Mouse (Mus musculus) midbrain, embryonic 14.5 days (tissue): ENCODE measurements around the gene Tex33. TPM values are rescaled to one million over a fixed set of nuclear protein-coding genes. Genes with fewer than 3 reads are reported as not detected.

Experiments
- ATAC-seq: fragments of 200-750 bp; cut with Nextera tagmentation; 2 replicates; pipeline ENCODE4 v1.8.0; 2017; ENCODE audit warnings: moderate number of reproducible peaks, moderate library complexity; ENCODE audit not compliant: low FRiP score, low TSS enrichment
- DNase-seq: peaks from one replicate; pipeline ENCODE4 v3.0.0-alpha.2; 2015
- H3K27ac ChIP-seq: fragments of 300-500 bp; sonication (generic); replicated peaks from 2 replicates; pipeline ENCODE4 v1.5.1; 2014; ENCODE audit warnings: mild to moderate bottlenecking, low read depth, low read length, moderate library complexity
- H3K27me3 ChIP-seq: fragments of 300-500 bp; sonication (generic); 2 replicates; pipeline ENCODE4 v1.6.1; 2014; ENCODE audit warnings: low read length, control low read depth, mixed read lengths; ENCODE audit not compliant: control insufficient read depth, insufficient read depth
- H3K36me3 ChIP-seq: fragments of 300-500 bp; sonication (generic); 2 replicates; pipeline ENCODE4 v1.6.1; 2014; ENCODE audit warnings: low read length, control low read depth; ENCODE audit not compliant: control insufficient read depth, insufficient read depth
- H3K4me1 ChIP-seq: fragments of 300-500 bp; sonication (generic); 2 replicates; pipeline ENCODE4 v1.6.1; 2014; ENCODE audit warnings: mild to moderate bottlenecking, antibody characterized with exemption, low read length, control low read depth; ENCODE audit not compliant: control insufficient read depth, insufficient read depth
- H3K4me2 ChIP-seq: fragments of 300-500 bp; sonication (generic); 2 replicates; pipeline ENCODE4 v1.6.1; 2014; ENCODE audit warnings: mild to moderate bottlenecking, low read length, moderate library complexity
- H3K4me3 ChIP-seq: fragments of 300-500 bp; sonication (generic); replicated peaks from 2 replicates; pipeline ENCODE4 v1.5.1; 2014; ENCODE audit warnings: low read depth, low read length
- H3K9ac ChIP-seq: fragments of 300-500 bp; sonication (generic); replicated peaks from 2 replicates; pipeline ENCODE4 v1.6.1; 2014; ENCODE audit warnings: mild to moderate bottlenecking, low read length, moderate library complexity
- H3K9me3 ChIP-seq: fragments of 300-500 bp; sonication (generic); 2 replicates; pipeline ENCODE4 v1.6.1; 2016; ENCODE audit warnings: low read length, control low read depth, mixed read lengths; ENCODE audit not compliant: control insufficient read depth
- WGBS: fragments of 180-500 bp; shearing (Covaris S2); extraction: QIAGEN DNeasy Blood & Tissue Kit; methylation state at CpG from one replicate; pipeline ENCODE4 v1.1.7; 2014; 5-methylcytosine and 5-hydroxymethylcytosine counted together
- polyA plus RNA-seq: library from polyadenylated mRNA; unstranded; fragments of >200 nt; fragmentation: Nextera tagmentation; extraction: Ambion mirVana; gene quantifications from 2 replicates; pipeline ENCODE4 v1.2.1, GENCODE M21; 2014

The Tex33 gene
- polyA plus RNA-seq, 1 experiment from 2014 or later, result not detected

- ATAC-seq, result no peak
- 85% methylated on average over 3 of the region's 3 CpGs for WGBS
Measured at GRCm38 (mm10) chr15:78390855-78391254, 4.9 kb downstream of the Tex33 start.

GRCm38 (mm10) chr15:78385564-78385963, 10.1 kb downstream of the Tex33 start:
- no peak overlapping the region for H3K27ac ChIP-seq
- no peak overlapping the region for H3K9ac ChIP-seq
- no peaks in the 10 kb centered on the region for H3K4me1 ChIP-seq
- no peaks in the 10 kb centered on the region for H3K36me3 ChIP-seq
- WGBS, result 94% methylated on average over 1 of the region's 1 CpGs
- no peak overlapping the region for H3K4me2 ChIP-seq
- DNase-seq (no peak), ATAC-seq (no peak)
- H3K9me3 ChIP-seq, result no peaks in the 10 kb centered on the region
- H3K4me3 ChIP-seq, result no peak overlapping the region
- no peaks in the 10 kb centered on the region for H3K27me3 ChIP-seq

More at GRCm38 (mm10) chr15:78390855-78391254, 4.9 kb downstream of the Tex33 start:
- no peak overlapping the region for H3K9ac ChIP-seq
- H3K4me1 ChIP-seq, result no peaks in the 10 kb centered on the region
- no peaks in the 10 kb centered on the region for H3K27me3 ChIP-seq
- H3K4me3 ChIP-seq, result no peak overlapping the region
- H3K27ac ChIP-seq, result no peak overlapping the region
- no peak for DNase-seq
- no peaks in the 10 kb centered on the region for H3K36me3 ChIP-seq
- H3K9me3 ChIP-seq, result no peaks in the 10 kb centered on the region
- H3K4me2 ChIP-seq, result no peak overlapping the region

GRCm38 (mm10) chr15:78384220-78385116, 11.2 kb downstream of the Tex33 start:
- Histone ChIP-seq H3K27me3 (no peaks in the 10 kb centered on the region), H3K4me2 (no peak overlapping the region), H3K9me3 (no peaks in the 10 kb centered on the region), H3K36me3 (no peaks in the 10 kb centered on the region), H3K4me3 (no peak overlapping the region), H3K4me1 (no peaks in the 10 kb centered on the region), H3K27ac (peak overlapping the region; percentile 4; the same call in 1 of the 2 replicates), H3K9ac (no peak overlapping the region)
- 63% methylated on average over 7 of the region's 7 CpGs for WGBS
- ATAC-seq (no peak), DNase-seq (peak; percentile 48)

GRCm38 (mm10) chr15:78383450-78384219, 12.1 kb downstream of the Tex33 start:
- Histone ChIP-seq H3K9me3 (no peaks in the 10 kb centered on the region), H3K4me1 (no peaks in the 10 kb centered on the region), H3K36me3 (no peaks in the 10 kb centered on the region), H3K9ac (no peak overlapping the region), H3K4me3 (no peak overlapping the region), H3K27ac (0 out of 2 replicates have a peak overlapping the region, but pooled peaks have one; percentile 4), H3K4me2 (no peak overlapping the region), H3K27me3 (no peaks in the 10 kb centered on the region)
- DNase-seq, result peak; percentile 46
- 77% methylated on average over 11 of the region's 11 CpGs for WGBS
- no peak for ATAC-seq

GRCm38 (mm10) chr15:78382115-78382514, 13.6 kb downstream of the Tex33 start:
- WGBS, result 58% methylated on average over 4 of the region's 4 CpGs
- H3K27me3 ChIP-seq, result no peaks in the 10 kb centered on the region

GRCm38 (mm10) chr15:78380741-78381140, 15.0 kb downstream of the Tex33 start:
- no peak for DNase-seq
- 48% methylated on average over 4 of the region's 4 CpGs for WGBS
- no peak overlapping the region for H3K27ac ChIP-seq

More at GRCm38 (mm10) chr15:78382115-78382514, 13.6 kb downstream of the Tex33 start:
- no peak for DNase-seq
- no peak overlapping the region for H3K27ac ChIP-seq
- no peak overlapping the region for H3K9ac ChIP-seq
- H3K9me3 ChIP-seq, result no peaks in the 10 kb centered on the region
- H3K4me1 ChIP-seq, result no peaks in the 10 kb centered on the region
- no peak overlapping the region for H3K4me2 ChIP-seq
- H3K4me3 ChIP-seq, result no peak overlapping the region
- H3K36me3 ChIP-seq, result no peaks in the 10 kb centered on the region
- ATAC-seq, result no peak

GRCm38 (mm10) chr15:78380208-78380607, 15.5 kb downstream of the Tex33 start:
- 85% methylated on average over 2 of the region's 2 CpGs for WGBS
- H3K27ac ChIP-seq, result no peak overlapping the region
- no peak for DNase-seq
- ATAC-seq, result no peak
- no peaks in the 10 kb centered on the region for H3K36me3 ChIP-seq
- H3K4me2 ChIP-seq, result no peak overlapping the region
- H3K4me1 ChIP-seq, result no peaks in the 10 kb centered on the region
- H3K9ac ChIP-seq, result no peak overlapping the region
- no peaks in the 10 kb centered on the region for H3K9me3 ChIP-seq
- no peaks in the 10 kb centered on the region for H3K27me3 ChIP-seq
- no peak overlapping the region for H3K4me3 ChIP-seq

More at GRCm38 (mm10) chr15:78380741-78381140, 15.0 kb downstream of the Tex33 start:
- Histone ChIP-seq H3K9me3 (no peaks in the 10 kb centered on the region), H3K27me3 (no peaks in the 10 kb centered on the region), H3K4me3 (no peak overlapping the region), H3K9ac (no peak overlapping the region), H3K4me2 (no peak overlapping the region), H3K36me3 (no peaks in the 10 kb centered on the region), H3K4me1 (no peaks in the 10 kb centered on the region)
- ATAC-seq, result no peak

- DNase-seq, result no peak
- H3K4me2 ChIP-seq, result no peak overlapping the region
- H3K27me3 ChIP-seq, result no peaks in the 10 kb centered on the region
- WGBS, result 84% methylated on average over 10 of the region's 10 CpGs
- H3K4me1 ChIP-seq, result no peaks in the 10 kb centered on the region
- no peak overlapping the region for H3K27ac ChIP-seq
- H3K9ac ChIP-seq, result no peak overlapping the region
- no peaks in the 10 kb centered on the region for H3K9me3 ChIP-seq
- H3K4me3 ChIP-seq, result no peak overlapping the region
- H3K36me3 ChIP-seq, result no peaks in the 10 kb centered on the region
- ATAC-seq, result no peak
Measured at GRCm38 (mm10) chr15:78378556-78378955, 17.2 kb downstream of the Tex33 start.
